Mouse (Mus musculus): Measurements from ENCODE around the gene Tmem158.

DNA sequence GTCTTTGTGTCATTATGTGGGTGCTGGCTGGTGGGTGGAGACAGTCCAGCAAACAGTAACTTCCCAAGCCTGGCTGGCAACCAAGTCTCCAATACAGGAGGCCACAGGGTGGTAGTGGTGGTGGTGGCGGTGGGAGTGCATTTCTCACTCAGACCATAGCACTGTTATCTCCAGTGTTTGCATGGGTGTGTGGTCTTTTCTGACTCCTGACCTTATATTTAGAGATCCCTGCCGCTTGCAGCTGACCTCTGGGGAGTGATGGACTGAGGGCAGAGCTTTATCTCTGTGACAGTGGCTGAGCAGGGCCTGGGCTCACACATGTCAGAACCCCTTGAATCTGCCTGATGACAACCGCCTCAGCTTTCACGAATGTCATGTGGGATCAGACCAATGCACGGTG is 14.1 kb upstream of the Tmem158 start:
- TF ChIP-seq CTCF (IDR thresholded peaks at IDR 0.05; ENCODE audit: low read depth) (no peak), EP300 (IDR thresholded peaks at IDR 0.05; ENCODE audit: low read depth) (no peak)
